Mouse (Mus musculus) G1E (cell line): ENCODE results near the gene Mdm2. TPM values are rescaled to one million over a fixed set of nuclear protein-coding genes. Genes with fewer than 3 reads are reported as not detected.

Experiments
- ATAC-seq: 2 replicates; pipeline ENCODE4 v1.8.0; 2016; ENCODE audit warnings: mild to moderate bottlenecking; ENCODE audit not compliant: insufficient number of reproducible peaks, poor library complexity, low FRiP score, severe bottlenecking; ENCODE audit errors: extremely low read depth
- DNase-seq: peaks from one replicate; pipeline ENCODE4 v3.0.0; 2012; ENCODE audit warnings: low spot score
- H3K27me3 ChIP-seq: 2 replicates; pipeline ENCODE4 v1.6.1; 2012; ENCODE audit warnings: mild to moderate bottlenecking, low read length, inconsistent platforms; ENCODE audit not compliant: insufficient read depth
- H3K36me3 ChIP-seq: replicated peaks from 2 replicates; pipeline ENCODE3; 2012; ENCODE audit warnings: mild to moderate bottlenecking, inconsistent platforms
- H3K4me1 ChIP-seq: 2 replicates; pipeline ENCODE4 v1.6.1; 2012; ENCODE audit warnings: low read depth, low read length, inconsistent platforms, mixed read lengths; ENCODE audit not compliant: insufficient read depth
- H3K4me3 ChIP-seq: 2 replicates; pipeline ENCODE4 v1.5.1; 2012; ENCODE audit warnings: low read depth, mild to moderate bottlenecking, inconsistent platforms, low read length, moderate library complexity, mixed read lengths
- H3K9me3 ChIP-seq: replicated peaks from 2 replicates; pipeline ENCODE4 v1.6.1; 2012; ENCODE audit warnings: inconsistent platforms
- CTCF ChIP-seq: IDR thresholded peaks from 2 replicates; pipeline ENCODE4 v1.5.1; 2012; ENCODE audit warnings: low read depth, low read length, inconsistent platforms, mixed read lengths
- GATA1 ChIP-seq: IDR thresholded peaks from 2 replicates; pipeline ENCODE4 v1.6.1; 2012; ENCODE audit warnings: borderline replicate concordance, low read length, inconsistent platforms, mixed read lengths
- GATA2 ChIP-seq: IDR thresholded peaks from 2 replicates; pipeline ENCODE4 v1.6.1; 2012; ENCODE audit warnings: low read depth, low read length, inconsistent platforms, borderline replicate concordance
- POLR2AphosphoS5 ChIP-seq: IDR thresholded peaks from 2 replicates; pipeline ENCODE4 v1.6.1; 2012; ENCODE audit warnings: low read depth, low read length, inconsistent platforms; ENCODE audit not compliant: insufficient replicate concordance
- TAL1 ChIP-seq: conservative IDR thresholded peaks from 2 replicates; pipeline ENCODE4 v1.6.1; 2012; ENCODE audit warnings: low read depth, low read length, inconsistent platforms, mixed read lengths
- polyA plus RNA-seq: library from polyadenylated mRNA; stranded (reverse); fragments of >175 nt; gene quantifications from 2 replicates; pipeline ENCODE4 v1.2.3, GENCODE M21; 2012
- total RNA-seq, 2 experiments: library from RNA; stranded (forward) in 1 of 2; stranded (reverse) in 1 of 2; fragments of 200-1000 nt in 1 of 2; fragments of >200 nt in 1 of 2; fragmentation: Nextera tagmentation in 1 of 2; gene quantifications; 2 replicates each; pipeline ENCODE4 v1.2.3; 2014 to 2017

Mdm2 gene
- total and polyA plus RNA-seq, 3 experiments = 41.3 to 153 (median 97.1) TPM

DNA sequence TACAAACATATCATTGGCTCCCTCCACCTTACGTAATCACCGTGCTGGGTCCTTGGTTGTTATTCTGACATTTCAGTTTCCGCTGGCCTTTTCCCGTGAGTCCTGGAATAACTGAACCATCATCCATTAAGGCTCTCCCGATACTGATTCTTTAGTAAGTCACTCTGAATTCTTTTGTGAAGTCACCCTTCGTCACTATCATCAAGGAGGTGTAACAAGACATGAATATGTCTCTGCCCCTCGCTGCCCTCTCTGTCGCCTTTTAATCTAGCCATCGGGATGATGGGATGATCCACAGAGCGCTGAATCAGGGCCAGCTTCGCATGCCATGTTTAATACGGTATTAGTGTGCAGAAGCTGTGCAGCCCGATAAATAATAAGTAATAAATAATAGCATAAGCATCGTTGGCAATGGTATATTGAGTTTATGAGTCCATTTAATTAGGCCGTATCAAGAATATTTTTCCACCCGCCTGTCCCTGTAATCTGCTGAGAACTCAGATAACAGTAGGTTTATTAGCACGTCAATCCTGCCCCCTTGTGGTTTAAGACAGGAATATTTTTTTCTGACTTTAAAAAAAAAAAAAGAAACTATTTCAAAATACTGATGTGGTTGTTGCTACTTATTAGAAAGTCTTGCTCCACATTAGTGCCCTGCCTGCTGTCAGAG, 33.8 kb downstream of the Mdm2 start:
- Histone ChIP-seq H3K36me3 (no peaks in the 10 kb centered on the region), H3K4me1 (peaks cover 17% of the 10 kb centered on the region), H3K27me3 (peaks cover 14% of the 10 kb centered on the region), H3K9me3 (no peaks in the 10 kb centered on the region), H3K4me3 (no peak overlapping the region)
- ATAC-seq (no peak), DNase-seq (peak; percentile 5)
- TF ChIP-seq POLR2AphosphoS5 (no peak), GATA1 (no peak), CTCF (no peak), TAL1 (no peak), GATA2 (no peak)

DNA sequence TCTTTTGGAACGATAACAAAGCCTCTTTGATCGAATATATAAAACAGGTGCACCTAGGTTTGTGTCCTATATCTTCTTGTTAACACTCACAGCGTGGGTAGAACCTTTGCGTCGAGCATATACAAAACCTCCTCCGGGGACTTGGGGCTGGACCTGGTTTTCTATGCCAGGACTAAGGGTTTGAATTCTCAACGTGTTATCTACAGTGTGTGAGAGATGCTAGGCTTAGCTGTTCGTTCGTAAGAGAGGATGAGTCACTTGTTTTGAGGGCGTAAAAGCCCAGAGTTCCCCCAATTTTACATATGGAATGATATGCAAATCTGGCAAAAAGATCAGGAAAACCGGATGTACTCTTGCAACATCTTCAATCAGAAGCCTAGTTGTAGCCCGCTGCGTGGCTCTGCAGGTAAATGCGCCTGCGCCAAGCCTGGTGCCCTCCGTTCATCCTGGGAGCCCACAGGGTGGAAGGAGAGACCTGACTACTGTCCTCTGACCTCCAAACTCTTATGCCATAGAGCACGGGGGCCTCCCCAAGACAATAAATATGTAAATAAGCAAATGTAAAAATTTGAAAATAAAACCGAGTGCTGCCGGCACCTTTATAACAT, 34.4 kb downstream of the Mdm2 start:
- Histone ChIP-seq H3K27me3 (peaks cover 14% of the 10 kb centered on the region), H3K36me3 (no peaks in the 10 kb centered on the region), H3K9me3 (no peaks in the 10 kb centered on the region), H3K4me3 (no peak overlapping the region), H3K4me1 (peaks cover 17% of the 10 kb centered on the region)
- ATAC-seq (no peak), DNase-seq (no peak)
- TF ChIP-seq GATA1 (no peak), POLR2AphosphoS5 (no peak), CTCF (no peak), GATA2 (no peak), TAL1 (no peak)

DNA sequence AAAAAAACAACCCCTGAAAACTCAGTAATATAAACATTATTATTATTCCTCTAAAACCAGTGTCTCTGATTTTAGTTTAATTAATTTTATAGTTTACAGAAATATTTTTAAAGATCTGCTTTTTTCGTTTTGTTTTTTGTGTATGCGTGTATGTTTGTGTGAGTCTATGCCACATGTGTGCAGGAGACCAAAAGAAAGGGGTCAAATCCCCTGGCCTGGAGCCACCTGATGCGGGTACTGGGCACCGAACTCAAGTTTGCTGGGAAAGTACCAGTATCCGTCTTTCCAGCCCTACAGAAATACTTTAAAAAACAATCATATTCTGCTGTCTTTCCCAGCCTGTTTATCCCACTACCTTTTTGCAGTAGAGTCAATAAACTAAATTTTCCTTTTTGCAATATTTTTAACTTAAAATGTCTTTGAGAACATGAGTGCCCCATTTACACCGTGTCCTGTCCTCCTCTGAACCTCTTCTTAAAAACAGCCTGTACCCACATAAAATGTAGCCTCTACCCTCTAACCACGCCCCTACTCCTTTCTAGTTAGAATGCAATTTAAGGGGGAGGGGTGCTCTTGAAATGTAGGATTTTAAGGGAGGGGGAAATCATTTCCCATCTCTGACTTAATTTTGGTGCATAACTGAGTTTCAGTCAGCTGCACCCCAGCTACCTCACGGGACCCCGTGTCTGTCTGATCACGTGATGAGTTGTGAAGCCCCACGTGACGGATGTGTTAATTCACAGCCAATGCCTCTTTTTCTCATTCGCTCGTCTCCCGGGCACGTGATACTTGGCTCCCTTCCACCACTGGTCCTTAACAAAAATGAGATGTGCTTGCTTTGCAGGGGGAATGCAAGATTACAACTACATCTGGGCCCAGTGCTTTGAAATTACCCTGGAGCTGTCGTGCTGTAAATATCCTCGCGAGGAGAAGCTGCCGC, 35.2 kb downstream of the Mdm2 start:
- Histone ChIP-seq H3K4me1 (peaks cover 17% of the 10 kb centered on the region), H3K4me3 (no peak overlapping the region), H3K9me3 (no peaks in the 10 kb centered on the region), H3K36me3 (no peaks in the 10 kb centered on the region), H3K27me3 (peaks cover 14% of the 10 kb centered on the region)
- no peak for DNase-seq
- ATAC-seq = no peak
- TF ChIP-seq POLR2AphosphoS5 = no peak

DNA sequence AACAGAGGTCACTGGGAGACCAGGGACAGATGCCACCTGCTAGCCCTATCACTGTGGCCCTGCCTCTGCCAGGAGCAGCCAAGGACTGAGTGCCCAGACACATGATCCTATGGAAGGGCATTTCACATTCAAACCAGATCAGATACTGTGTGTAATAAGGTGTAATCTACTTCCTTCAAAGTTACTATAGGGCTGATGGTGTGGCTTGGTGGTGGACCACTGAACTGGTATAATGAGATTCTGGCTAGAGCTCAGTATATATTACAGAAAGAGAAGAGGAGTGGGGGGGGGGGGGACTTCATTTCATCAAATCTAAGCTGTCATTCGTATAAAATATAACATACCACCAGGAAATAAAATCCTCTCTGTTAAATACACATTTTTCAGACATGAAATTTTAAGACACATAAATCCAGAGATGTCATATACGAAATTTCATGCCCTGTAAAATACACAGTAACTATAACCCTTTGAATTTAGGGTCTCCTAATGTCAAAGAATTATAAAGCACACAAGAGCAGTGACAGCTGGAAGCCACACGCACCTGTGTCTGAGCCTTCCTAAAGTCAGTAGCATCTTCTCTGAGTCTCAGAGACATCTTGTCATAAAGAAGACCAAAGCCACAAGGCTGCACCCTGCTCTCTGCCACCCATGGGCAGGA, 36.1 kb downstream of the Mdm2 start:
- no peak for ATAC-seq
- Histone ChIP-seq H3K36me3 (no peaks in the 10 kb centered on the region), H3K4me1 (peaks cover 17% of the 10 kb centered on the region), H3K9me3 (no peaks in the 10 kb centered on the region), H3K4me3 (no peak overlapping the region), H3K27me3 (peaks cover 14% of the 10 kb centered on the region)
- TF ChIP-seq POLR2AphosphoS5 = no peak
- no peak for TF ChIP-seq GATA2
- TF ChIP-seq CTCF = no peak
- no peak for TF ChIP-seq TAL1
- DNase-seq = no peak

DNA sequence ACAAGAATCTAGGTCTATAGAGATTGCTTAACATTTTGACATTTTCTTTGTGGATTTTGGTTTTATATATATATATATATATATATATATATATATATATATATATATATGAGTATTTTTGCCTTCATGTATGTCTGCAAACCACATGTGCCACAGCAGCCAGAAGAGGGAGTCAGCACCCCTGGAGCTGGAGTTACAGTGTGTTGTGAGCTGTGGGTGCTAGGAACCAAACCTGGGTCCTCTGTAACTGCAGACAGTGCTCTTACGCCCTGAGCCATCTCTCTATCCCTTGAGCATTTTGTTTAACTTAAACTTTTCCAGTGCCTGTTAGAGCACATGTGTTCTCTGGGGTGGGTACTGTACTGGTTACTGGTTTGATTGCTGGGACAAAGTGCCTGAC, 36.6 kb downstream of the Mdm2 start:
- Histone ChIP-seq H3K9me3 (no peaks in the 10 kb centered on the region), H3K36me3 (no peaks in the 10 kb centered on the region), H3K27me3 (peaks cover 14% of the 10 kb centered on the region), H3K4me1 (peaks cover 16% of the 10 kb centered on the region), H3K4me3 (no peak overlapping the region)
- ATAC-seq (no peak), DNase-seq (no peak)
- TF ChIP-seq GATA2 = no peak
- TF ChIP-seq CTCF = no peak

DNA sequence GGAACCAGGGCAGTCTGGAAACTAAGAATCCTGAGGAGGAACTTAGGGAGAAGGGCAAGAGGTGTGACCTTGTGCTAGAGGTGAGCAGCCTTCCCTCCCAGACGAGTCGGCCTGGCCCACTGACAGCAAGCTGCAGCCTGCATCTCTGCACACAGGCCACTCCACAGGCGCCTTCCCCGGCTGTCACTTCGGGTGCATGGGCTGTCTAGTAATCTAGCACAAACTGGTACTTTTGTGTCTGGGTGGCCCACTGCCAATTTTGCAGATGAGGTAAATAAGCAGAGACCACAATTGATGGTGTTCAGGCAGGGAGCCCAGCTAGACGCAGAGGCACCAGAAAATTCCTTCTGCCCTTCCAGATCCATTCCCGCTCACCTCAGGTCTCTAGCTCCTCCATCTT, 37.9 kb downstream of the Mdm2 start:
- peaks cover 17% of the 10 kb centered on the region for H3K27me3 ChIP-seq
- ATAC-seq (no peak), DNase-seq (no peak)

More for the DNA sequence above, 37.9 kb downstream of the Mdm2 start:
- Histone ChIP-seq H3K36me3 (no peaks in the 10 kb centered on the region), H3K4me3 (no peak overlapping the region), H3K4me1 (peaks cover 4% of the 10 kb centered on the region), H3K9me3 (no peaks in the 10 kb centered on the region)
- no peak for TF ChIP-seq POLR2AphosphoS5
- no peak for TF ChIP-seq GATA2
- no peak for TF ChIP-seq TAL1
- TF ChIP-seq GATA1 = no peak
- no peak for TF ChIP-seq CTCF
